Mouse (Mus musculus) Muller cell, postnatal 12 days (primary cell): ENCODE measurements around the gene Rab44.
"Not testable (repeated sequence)": the region's sequence is repeated elsewhere in the genome, so short reads cannot be mapped to it uniquely, and the experiment has no call there.

Source experiments
- DNase-seq: peaks from one replicate; pipeline ENCODE4 v3.0.0-alpha.2; 2015; ENCODE audit errors: inconsistent ontology term

The Rab44 gene

GRCm38 (mm10) chr17:29113591-29114352, at the start of gene Rab44:
TSS of gene Rab44 (plus strand) at chr17:29114145.
- DNase-seq: no peak

- DNase-seq: no peak
These were observed 48.6 kb upstream of the Rab44 start for GRCm38 (mm10) chr17:29065245-29065940.

GRCm38 (mm10) chr17:29065971-29066370, 48.0 kb upstream of the Rab44 start:
- DNase-seq: no peak

- DNase-seq: not testable (repeated sequence)
These were observed 46.5 kb upstream of the Rab44 start for GRCm38 (mm10) chr17:29067416-29067815.

- DNase-seq: no peak
These were observed 46.1 kb upstream of the Rab44 start for GRCm38 (mm10) chr17:29067847-29068246.

- no peak for DNase-seq
These were observed 44.9 kb upstream of the Rab44 start for GRCm38 (mm10) chr17:29069063-29069462.

GRCm38 (mm10) chr17:29071820-29072219, 42.1 kb upstream of the Rab44 start:
- DNase-seq: no peak

GRCm38 (mm10) chr17:29072701-29073307, 41.1 kb upstream of the Rab44 start:
- DNase-seq: no peak

- no peak for DNase-seq
These were observed 40.6 kb upstream of the Rab44 start for GRCm38 (mm10) chr17:29073313-29073712.

- no peak for DNase-seq
These were observed 39.9 kb upstream of the Rab44 start for GRCm38 (mm10) chr17:29074085-29074484.

- DNase-seq: no peak
These were observed 37.7 kb upstream of the Rab44 start for GRCm38 (mm10) chr17:29076235-29076634.

GRCm38 (mm10) chr17:29077786-29078509, 36.0 kb upstream of the Rab44 start:
- DNase-seq: peak; percentile 85

GRCm38 (mm10) chr17:29078519-29079383, 35.2 kb upstream of the Rab44 start:
- DNase-seq: peak; percentile 97

- no peak for DNase-seq
These were observed 33.0 kb upstream of the Rab44 start for GRCm38 (mm10) chr17:29080758-29081617.

GRCm38 (mm10) chr17:29081618-29082381, 32.1 kb upstream of the Rab44 start:
- peak; percentile 59 for DNase-seq

GRCm38 (mm10) chr17:29083586-29083985, 30.4 kb upstream of the Rab44 start:
- no peak for DNase-seq

- no peak for DNase-seq
These were observed 29.3 kb upstream of the Rab44 start for GRCm38 (mm10) chr17:29084656-29085055.

- DNase-seq: no peak
These were observed 28.7 kb upstream of the Rab44 start for GRCm38 (mm10) chr17:29085266-29085665.

- DNase-seq: no peak
These were observed 27.0 kb upstream of the Rab44 start for GRCm38 (mm10) chr17:29086916-29087315.
